Mouse (Mus musculus) kidney, postnatal 25 days (tissue): ENCODE measurements at regions not wholly inside any gene's neighbourhood (a gene's known extent, or its start where the extent isn't known, plus 50 kb on each side); places are given as distances from the start of the nearest gene placed in this dataset.

Source experiments
- DNase-seq, 2 experiments: peaks; one replicate each; pipeline ENCODE4 v3.0.0; 2021; ENCODE audit warnings: mixed read lengths in 2 of 2

DNA sequence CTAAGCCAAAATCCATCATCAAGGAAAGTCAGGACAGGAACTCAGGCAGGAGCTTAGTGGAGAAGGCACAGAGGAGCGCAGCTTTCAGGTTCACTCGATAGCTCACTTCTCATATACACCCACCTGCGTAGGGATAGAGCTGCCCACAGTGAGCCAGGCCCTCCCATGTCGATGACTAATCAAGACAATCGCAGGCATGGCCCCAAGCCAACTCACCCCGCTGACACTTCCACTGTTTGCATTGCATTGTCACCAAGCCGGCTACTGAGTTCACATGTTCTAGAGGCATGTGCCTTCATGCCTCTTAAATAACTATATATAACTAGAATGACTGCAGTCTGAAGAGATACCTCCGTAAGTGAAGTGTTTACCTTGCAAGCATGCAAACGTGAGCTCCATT lies 219.8 kb upstream of the Ppp2r2d start:
- no peak for DNase-seq

DNA sequence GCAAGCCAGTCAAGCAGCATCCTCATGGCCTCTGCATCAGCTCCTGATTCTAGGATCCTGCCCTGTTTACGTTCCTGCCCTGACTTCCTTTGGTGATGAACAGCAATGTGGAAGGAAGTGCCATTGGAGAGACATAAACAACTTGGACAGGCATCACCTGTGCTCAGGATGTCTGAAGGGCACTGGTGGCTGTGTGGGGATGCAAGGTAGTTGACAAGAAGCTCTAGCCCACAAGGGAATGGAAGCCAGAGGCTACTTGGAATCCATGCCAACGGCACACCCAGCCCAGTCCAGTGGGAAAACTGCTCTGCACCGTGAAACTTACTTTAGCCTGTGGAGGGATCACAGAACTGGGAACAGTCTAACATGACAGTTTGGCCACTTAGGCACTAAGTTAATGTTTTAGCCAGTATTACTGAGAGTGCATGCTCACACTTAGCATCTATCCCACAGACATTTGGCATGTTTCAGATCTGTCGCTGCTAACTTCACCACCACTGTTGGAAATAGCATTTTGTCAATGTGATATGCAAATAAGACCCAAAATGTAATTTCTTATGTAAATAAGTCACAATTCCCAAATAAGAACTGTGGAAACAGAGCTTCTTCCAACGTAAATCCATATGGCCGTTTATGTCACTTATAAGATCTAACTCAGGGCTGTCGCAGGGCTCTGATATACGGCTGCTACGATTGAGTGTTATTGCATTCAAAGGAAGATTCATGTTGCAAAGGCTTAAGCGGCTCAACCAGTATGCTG lies 223.5 kb upstream of the Tcerg1l start:
- DNase-seq = no peak

DNA sequence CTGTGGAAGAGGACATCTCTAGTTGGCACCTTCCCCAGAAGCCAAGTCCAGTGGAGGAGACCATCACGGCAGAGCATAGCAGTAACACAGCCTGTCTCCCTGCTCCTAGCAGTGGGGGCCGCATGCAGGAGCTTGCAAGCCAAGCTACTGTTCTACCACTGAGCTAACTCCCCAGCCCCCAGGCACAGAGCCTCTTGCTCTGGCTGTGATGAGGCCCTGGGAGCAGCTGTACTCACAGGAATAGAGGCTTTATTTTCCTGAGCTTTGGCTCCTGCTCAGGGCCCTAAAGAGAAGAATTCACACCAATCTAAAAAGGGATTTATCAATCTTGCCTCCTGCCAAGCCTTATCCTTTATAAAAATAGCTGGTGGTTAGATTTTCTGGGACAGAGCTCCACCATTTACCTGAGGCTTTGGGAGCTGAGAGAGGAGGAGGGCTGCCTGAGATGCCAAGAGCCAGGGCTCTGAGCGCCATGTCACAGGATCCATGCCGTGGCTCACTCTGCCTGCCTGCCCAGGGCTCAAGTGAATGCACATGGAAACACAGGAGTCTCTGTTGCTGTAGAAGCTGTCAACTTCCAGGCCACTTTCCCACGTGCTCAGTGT lies 222.7 kb upstream of the Tcerg1l start:
- DNase-seq = no peak

DNA sequence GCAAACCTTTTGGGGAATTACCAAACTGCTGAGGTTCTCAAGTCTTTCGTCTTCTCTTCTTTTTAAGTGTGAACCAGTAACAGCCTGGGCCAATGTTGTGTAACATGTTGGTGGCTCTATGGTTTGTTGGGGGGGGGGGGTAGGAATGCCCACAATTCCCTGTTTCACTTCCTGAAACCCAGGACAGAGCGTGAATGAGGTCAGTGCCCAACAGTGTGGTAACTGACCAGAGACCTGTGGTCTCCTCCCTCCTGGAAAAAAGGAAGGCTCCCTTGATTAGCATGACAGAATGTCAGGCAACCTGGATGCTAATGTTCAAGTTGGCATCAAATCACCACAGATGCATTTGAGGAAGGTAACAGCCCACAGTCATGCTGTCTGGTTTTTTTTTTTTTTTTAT lies 218.9 kb upstream of the Tcerg1l start:
- DNase-seq = no peak

DNA sequence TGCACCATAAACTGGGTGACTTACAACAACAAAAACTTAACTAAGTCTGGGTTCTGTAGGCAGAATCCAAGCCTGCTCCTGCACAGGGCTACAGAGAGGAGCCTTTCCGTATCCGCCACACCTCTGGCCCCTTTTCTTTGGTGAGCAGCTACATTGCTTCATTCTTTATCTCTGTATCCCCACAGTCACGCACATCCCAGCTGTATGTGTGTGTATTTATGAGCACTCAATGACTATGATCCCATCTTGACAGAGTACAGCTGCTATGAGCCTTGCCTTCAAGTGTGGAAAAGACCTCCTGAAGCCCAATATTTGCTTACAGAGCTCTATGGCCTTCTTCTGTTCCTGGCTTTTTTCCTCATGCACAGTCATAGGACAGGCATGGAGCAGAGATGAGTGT lies 212.1 kb upstream of the Tcerg1l start:
- no peak for DNase-seq

DNA sequence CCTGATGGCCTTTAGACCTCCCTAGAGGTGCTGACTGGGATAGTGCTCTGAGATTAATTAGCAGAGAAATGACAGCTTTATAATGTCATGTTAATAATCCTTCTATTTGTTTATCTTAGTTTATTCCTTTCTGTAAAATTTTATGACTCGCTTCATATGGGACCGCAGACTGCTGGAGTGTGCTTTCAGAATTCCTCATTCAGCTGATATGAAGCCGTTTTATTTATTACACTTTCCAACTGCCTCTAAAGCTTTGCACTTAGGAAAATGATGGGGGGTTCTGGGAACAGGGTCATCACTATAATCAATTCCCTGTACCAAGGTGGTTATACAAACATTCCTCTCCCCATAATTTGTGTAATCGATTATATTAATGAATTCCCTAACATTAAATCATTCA lies 211.6 kb upstream of the Tcerg1l start:
- DNase-seq = no peak

DNA sequence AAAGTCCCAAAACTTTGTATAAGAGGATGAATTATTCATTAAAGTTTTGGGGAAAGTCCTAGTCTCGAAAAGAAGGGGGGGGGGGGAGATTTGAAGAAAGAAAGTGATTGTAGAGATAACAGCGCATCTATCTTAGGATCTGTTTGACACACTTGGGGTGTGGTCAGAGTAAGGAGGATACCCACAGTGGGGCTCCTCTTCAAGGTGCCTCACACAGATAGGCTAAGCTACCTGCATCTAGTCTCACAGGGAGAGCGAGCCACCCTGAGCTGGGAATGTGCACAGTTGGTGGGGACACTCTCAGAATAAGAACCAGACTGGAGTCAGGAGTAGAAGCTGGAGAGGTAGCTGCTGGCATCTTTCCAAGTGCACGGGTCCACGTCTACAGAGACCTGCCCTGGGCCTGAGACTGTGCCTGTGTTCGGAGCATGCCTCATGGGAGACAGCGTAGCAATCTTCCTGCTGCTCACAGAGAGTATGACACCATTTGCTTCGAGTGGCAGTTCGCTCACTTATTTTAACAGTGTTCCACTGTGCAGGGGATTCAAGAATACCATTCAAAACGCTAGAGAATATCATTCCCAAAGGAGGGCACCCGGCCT lies 208.9 kb upstream of the Tcerg1l start:
- DNase-seq = no peak

DNA sequence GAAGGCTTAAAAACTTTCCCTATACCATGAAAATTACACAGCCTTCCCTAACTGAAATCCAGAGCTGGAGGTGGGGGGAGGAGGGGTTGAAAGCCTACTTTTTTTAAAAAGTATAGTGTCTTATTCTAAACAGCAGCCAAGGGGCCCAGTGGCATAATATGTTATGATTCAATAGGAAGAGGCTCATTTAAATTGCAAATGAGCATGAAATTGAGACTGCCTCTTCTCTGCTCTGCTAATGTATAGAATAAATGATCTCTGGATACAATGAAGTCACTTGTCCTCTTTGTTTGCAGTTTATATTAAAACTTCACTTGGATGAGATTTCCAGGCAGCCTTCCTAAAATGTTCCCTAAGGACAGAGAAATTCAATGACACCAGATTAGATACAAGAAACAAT lies 208.4 kb upstream of the Tcerg1l start:
- no peak for DNase-seq

DNA sequence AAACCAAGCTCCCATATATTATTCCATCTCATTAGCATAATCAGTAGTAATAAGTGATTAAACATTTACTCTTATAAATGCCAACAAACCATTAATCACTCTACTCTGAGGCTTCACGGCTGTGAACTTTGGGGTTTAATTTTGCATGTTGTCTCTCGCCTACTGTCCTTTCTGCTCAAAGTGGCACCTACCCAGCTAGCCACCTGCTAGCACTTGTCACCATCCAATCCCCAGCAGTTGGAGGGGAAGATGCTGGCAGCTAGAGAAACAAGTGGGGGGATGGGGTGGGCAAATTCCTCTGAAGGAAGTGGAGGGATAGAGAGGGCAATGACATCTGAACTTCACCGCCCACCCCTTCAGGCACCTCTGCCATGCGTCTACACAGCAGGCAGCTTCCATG lies 204.2 kb upstream of the Tcerg1l start:
- no peak for DNase-seq

DNA sequence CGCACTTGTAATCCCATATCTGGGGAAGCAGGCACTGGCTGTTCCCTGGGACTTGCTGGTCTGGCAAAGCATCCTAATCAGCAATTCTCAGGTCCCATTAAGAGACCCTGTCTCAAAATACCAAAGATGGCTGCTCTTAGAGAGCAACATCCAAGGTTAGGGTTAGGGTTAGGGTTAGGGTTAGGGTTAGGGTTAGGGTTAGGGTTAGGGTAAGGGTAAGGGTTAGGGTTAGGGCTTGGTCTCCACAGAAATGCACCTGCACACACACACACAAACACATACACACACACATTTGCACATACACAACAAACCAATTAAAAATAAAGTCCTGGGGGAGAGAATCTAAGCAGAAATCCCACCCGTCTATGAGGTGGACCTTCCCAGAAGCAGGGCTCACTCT lies 195.8 kb upstream of the Tcerg1l start:
- DNase-seq = no peak

DNA sequence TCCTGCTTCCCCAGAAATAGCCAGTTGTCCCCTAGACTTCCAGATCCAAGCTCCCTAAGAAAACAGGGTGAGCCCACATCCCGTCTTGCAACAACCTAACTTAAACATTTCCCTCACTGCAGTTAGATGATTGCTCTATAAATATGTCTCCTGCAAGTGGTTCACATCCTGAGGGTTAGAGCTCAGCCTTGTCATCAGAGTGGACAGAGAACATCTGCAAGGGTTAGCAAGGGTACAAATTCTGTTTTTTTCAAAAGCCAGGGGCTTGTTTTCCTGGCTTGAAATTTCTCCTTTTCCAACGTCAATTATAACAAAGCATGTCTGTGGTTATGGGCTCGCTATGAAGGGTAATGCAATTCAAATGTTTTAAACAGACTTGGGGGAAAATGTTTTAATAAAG lies 169.8 kb upstream of the Tcerg1l start:
- DNase-seq = no peak

DNA sequence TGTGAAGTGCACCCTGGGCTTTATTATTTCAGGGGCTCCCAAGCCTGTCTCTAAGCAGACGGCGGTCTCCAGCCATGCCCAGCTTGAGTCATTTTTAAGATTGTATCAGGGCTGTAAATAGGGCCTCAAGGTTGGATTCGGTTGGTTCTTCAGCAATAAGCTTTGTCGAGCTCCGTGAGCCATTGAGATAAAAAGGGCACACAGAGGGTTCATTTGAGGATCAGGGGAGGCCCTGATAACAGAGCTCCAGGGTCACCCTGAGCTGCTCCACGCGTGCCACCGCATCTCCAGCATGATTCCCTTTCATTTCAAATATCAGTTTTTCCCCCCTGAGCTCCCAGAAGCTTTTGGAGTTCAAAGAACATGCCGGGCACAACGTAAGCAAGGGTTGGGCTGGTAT lies 154.1 kb upstream of the Tcerg1l start:
- no peak for DNase-seq

DNA sequence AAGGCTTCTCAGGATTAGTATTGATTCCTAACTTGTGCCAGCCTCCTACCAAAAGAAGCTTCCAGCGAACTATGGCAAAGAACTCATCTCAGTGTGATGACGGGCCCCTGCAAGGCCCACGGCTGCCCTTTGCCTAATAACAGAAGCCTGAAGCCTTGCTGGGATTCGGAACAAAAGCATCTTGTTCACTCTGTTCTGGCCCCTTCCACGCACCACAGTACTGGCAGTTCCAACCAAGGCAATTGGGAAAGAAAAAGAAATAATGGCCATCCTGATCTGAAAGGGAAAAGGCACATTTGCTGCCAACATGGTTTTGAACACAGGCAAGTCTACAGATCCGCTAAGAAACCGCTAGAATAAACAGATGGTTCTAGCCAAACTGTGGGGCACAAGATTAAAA lies 150.4 kb upstream of the Tcerg1l start:
- DNase-seq = no peak

DNA sequence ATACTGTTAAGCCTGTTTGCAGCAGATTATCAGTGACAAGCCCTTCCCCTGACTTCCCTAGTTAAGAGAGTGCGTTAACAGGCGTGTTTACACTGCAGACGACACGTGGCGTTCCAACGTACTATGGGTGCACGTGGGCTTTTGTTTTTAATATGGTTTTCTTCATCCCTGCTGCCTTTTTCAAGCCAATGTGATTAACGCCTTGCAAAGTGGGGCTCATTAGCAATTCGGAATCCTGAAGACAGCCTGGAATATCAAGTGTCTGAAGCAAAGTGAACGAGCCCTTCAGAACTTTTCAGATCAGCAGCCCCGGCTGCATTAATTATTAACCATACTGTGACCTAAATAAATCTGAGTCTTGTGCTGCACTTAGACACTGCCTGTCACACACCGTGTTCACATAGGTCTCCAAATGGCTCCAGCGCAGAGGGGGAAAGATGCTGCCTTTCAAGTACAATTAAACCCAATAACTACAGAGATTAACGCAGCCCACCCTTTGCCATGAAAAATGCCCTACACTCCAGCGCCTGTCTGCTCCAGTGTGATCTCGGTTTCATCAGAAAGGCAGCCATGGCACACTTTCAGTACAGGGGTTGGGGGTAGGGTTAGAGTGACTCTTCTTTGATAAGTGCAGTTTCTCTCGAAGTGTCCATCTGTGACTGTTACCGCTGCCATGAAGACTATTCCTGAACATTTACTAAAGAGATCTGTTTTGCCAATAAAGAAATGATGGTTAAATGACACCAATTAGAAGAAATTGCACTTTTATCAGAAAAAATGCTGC lies 140.7 kb upstream of the Tcerg1l start:
- DNase-seq = peak; percentile 43 to 49

DNA sequence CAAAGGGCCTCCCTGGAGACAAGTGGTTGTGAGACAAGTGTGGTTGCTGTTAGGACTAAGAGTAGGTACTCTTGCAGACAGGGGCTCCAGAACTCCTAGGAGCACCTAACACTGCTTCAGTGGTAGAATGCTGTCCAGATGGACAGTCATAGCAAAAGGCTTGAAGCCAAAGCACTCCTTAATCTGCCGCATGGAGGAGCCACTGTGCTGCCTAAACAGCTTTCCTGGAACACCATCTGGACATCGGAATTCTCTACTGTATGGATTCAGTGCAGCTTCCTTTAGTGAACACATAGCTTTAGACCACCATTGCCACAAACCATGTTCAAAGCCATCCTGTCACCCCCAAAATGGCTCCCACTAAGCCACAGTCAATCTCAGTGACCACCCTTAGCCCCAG lies 128.6 kb upstream of the Tcerg1l start:
- no peak for DNase-seq

DNA sequence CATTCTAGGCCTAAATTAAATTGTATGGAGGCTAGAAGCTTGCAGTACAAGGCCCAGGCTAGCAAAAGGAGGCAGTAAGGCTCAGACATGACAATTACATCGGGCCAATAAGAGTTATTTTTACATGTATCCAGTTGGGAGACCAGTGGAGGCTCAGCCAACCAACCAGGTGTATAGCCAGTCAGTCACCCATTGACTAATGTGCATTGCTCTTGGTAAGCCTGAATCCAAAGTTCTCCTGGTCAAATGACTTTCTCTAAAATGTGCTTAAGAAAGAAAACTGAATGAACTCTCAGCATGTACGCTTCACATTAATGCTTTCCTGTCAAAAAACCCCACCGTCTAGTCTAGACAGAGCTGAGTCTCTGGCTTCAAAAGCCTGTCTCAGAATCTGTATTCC lies 127.4 kb upstream of the Tcerg1l start:
- DNase-seq = peak; percentile 14 to 49

DNA sequence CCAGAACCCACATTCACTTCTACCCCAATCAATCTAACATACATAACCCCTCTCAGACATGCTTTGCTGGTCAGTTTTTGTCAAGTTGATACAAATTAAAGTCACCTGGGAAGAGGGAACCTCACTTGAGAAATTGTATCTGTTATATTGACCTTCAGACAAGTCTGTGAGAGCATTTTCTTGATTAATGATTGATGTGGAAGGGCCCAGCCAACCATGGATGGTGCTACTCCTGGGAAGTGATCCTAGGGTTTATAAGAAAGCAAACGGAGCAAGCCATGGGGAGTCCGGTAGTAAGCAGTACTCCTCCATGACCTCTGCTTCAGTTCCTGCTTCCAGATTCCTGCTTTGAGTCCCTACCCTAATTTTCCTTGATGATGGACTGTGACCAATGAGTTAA lies 116.6 kb upstream of the Tcerg1l start:
- DNase-seq = peak in 1 of 2 experiments; percentile 21

DNA sequence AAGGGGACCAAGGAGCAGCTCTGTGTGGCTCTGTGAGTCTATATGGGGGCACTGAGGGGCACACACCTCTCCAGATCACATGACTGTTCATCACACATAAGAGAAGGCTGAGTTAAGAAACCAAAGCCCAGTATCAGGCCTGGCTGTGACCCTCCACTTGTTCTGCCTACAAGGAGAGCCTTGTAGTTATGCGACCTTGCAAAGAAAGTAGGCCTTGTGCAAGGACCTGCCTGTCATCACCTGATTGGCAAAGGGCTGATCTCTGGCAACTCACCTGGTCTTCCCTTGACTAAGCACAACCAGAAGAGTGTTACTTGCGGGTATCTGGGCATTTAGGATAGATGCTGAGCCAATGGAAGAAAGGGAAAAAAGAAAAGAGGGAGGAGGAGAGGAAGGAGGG lies 107.7 kb upstream of the Tcerg1l start:
- DNase-seq = no peak

DNA sequence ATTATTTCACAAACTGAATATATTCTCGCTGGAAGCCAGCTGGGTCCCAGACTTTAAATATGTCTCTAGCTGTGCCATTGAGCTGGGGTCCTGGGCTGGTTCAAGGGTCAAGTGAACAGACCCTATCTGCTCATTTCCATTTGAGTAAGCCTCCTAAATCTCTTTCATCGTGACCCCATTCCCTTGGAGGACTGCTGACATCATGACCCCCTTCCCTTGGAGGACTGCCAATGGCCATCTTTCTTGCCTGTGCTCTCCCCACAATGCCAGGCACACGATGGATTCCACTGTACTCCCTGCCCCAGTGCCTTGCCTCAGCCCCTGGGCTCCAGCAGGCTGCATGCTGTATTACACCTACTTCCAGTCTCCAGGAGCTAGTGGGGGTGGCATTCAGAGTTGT lies 106.5 kb upstream of the Tcerg1l start:
- peak in 1 of 2 experiments; percentile 16 for DNase-seq

DNA sequence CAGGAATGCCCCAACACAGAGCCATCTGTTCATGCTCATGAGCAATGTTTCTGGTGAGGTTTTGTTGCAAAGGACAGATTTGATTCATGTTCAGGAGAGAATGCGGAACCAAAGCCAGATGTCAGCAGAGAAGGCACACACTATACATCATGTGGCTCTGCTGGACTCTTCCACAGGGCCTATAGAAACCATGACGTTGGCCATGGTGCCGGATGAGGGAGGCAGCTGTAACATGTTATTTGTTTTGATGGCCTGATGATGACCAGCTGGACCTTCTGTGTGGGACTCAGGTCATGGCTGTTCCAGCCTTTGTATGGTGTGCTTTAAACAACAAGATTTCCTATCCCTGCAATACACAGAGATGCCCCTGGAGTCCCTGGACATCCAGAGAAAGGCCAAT lies 105.5 kb upstream of the Tcerg1l start:
- DNase-seq = no peak

DNA sequence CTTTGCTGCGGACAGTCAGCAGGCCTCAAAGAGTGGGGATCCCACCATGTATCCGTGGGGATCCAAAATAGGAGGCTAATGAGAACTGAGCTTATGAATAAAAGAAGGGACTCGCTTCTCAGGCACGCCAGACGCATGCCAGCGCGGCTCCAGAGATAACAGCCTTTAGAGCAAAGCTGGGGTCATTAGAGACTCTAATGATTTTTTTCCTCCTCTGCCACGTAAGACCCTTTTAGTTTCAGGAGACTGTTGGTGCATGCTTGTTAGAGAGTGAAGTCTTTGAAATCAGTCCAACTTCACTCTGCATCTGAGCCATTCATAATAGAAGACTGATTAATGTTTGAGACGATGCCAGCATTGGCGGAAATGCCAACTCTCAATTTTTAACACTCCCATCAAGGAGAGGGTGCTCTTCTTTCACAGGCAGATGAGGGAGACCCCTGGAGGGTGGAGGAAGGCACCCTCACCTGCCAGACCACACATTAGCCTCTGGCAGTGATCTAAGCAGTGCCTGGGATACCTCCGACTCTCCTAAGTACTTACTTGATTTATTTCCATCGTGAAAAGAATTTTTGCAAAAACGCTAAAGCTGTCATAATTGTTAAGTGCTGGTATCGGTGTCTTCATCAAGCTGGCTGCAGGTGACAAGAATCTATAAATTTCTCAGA lies 104.0 kb upstream of the Tcerg1l start:
- no peak for DNase-seq

DNA sequence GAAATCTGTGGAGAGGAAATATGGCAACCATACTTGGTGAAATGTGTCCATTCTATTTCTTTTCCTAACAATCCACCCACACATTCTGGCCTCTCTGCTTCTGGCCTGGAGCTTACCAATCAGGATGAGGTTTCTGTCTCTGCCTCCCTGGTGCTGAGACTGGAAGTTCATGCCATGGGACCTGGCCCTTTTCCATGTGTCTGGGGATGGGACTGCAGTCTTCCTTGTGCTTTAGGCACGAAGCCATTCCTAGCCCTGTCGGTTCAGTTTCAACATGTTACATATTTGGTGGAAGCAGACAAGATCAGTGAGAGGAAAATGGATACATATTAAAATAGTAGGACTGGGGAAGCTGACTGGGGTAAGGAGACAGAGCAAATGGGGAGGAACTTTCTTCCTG lies 100.2 kb upstream of the Tcerg1l start:
- no peak for DNase-seq

DNA sequence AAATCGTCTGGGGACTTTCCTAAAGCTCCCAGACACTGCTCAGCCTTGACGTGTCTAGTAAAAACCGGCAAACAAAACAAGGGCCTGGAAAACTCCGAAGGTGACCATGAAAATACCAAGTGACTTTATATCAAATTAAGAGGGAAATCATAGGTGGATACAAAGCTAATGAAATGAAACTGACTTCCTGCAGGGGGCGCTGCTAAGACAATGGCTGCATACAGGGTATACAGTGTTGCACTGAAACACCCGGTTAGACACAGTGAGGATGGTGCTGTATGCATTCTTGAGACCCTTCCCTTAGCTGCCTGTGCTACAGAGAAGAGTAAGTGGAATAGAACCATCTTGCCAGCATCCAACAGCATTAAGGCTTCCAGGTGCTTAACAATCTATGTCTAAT lies 99.7 kb upstream of the Tcerg1l start:
- peak in 1 of 2 experiments; percentile 33 for DNase-seq
